Mouse (Mus musculus): ENCODE measurements at regions not wholly inside any gene's neighbourhood (a gene's known extent, or its start where the extent isn't known, plus 50 kb on each side); places are given as distances from the start of the nearest gene placed in this dataset.

Small RNA genes in the stretch of these regions (microRNA-seq; reads per million reads assigned to microRNA genes)
- 0 reads per million in 2 experiments for gene Gm44301 (ENCODE audit: borderline number of aligned reads in 2 of 2)
